Mouse (Mus musculus): ENCODE measurements around the gene Ect2l. TPM values are rescaled to one million over a fixed set of nuclear protein-coding genes. Genes with fewer than 3 reads are reported as not detected.
A peak's percentile ranks its signal among the peaks of the same experiment; 100 is the strongest.

Ect2l gene
- polyA plus RNA-seq, 1 experiment from 2014 or later = 0.34 TPM

GRCm38 (mm10) chr10:18213373-18213772 is 2.7 kb upstream of the Ect2l start:
- Histone ChIP-seq H3K4me1 (peaks cover 3% of the 10 kb centered on the region; the same call in 1 of the 2 replicates), H3K27me3 (no peaks in the 10 kb centered on the region), H3K4me2 (no peak overlapping the region), H3K9ac (no peak overlapping the region), H3K4me3 (no peak overlapping the region), H3K27ac (peak overlapping the region; percentile 28; the same call in 1 of the 2 replicates), H3K9me3 (no peaks in the 10 kb centered on the region), H3K36me3 (no peaks in the 10 kb centered on the region)
- ATAC-seq (ENCODE audit: insufficient number of reproducible peaks, insufficient read depth, low FRiP score, low TSS enrichment, low read depth) = no peak
- WGBS = 81% methylated on average over 4 of the region's 4 CpGs

DNA sequence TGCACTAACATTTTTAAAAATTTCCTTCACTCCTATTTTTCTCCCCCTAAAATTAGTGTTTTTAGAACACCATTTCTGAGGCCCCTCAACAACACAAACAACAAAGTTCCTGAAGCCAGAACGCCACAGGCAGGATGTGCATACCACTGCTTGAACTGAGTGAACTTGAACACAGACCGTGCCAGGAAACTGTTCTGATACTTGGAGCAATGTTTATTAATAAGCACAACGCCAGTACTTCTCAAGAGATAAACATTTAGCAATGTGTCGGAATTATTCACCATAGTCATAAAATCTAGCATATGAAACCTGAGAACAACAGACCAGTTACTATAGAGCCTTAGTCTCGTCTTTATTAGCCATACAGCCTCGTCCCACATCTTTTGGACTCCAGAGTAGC is 571 bp downstream of the Ect2l start:
- no peak overlapping the region for H3K4me3 ChIP-seq
- 73% methylated on average over 6 of the region's 6 CpGs for WGBS
- no peak overlapping the region for H3K9ac ChIP-seq
- ATAC-seq (ENCODE audit: insufficient number of reproducible peaks, insufficient read depth, low FRiP score, low TSS enrichment, low read depth) = no peak
- peaks cover 3% of the 10 kb centered on the region; the same call in 1 of the 2 replicates for H3K4me1 ChIP-seq
- H3K36me3 ChIP-seq = no peaks in the 10 kb centered on the region
- no peak overlapping the region for H3K4me2 ChIP-seq
- H3K27me3 ChIP-seq = no peaks in the 10 kb centered on the region
- H3K27ac ChIP-seq = no peak overlapping the region
- H3K9me3 ChIP-seq = no peaks in the 10 kb centered on the region

GRCm38 (mm10) chr10:18204067-18204466 is 6.6 kb downstream of the Ect2l start:
- no peak for ATAC-seq (ENCODE audit: insufficient number of reproducible peaks, insufficient read depth, low FRiP score, low TSS enrichment, low read depth)
- no peaks in the 10 kb centered on the region for H3K4me1 ChIP-seq
- no peaks in the 10 kb centered on the region for H3K36me3 ChIP-seq
- H3K9me3 ChIP-seq = no peaks in the 10 kb centered on the region
- WGBS = 9% methylated on average over 7 of the region's 7 CpGs
- H3K4me3 ChIP-seq = no peak overlapping the region
- no peak overlapping the region for H3K9ac ChIP-seq
- H3K27ac ChIP-seq = no peak overlapping the region
- no peak overlapping the region for H3K4me2 ChIP-seq
- H3K27me3 ChIP-seq = no peaks in the 10 kb centered on the region

- Histone ChIP-seq H3K27ac (no peak overlapping the region), H3K4me1 (no peaks in the 10 kb centered on the region), H3K9me3 (no peaks in the 10 kb centered on the region), H3K9ac (no peak overlapping the region), H3K27me3 (no peaks in the 10 kb centered on the region), H3K4me2 (no peak overlapping the region), H3K36me3 (no peaks in the 10 kb centered on the region), H3K4me3 (no peak overlapping the region)
- WGBS = 73% methylated on average over 3 of the region's 3 CpGs
- no peak for ATAC-seq (ENCODE audit: insufficient number of reproducible peaks, insufficient read depth, low FRiP score, low TSS enrichment, low read depth)
Measured at GRCm38 (mm10) chr10:18202401-18202800, 8.3 kb downstream of the Ect2l start.

DNA sequence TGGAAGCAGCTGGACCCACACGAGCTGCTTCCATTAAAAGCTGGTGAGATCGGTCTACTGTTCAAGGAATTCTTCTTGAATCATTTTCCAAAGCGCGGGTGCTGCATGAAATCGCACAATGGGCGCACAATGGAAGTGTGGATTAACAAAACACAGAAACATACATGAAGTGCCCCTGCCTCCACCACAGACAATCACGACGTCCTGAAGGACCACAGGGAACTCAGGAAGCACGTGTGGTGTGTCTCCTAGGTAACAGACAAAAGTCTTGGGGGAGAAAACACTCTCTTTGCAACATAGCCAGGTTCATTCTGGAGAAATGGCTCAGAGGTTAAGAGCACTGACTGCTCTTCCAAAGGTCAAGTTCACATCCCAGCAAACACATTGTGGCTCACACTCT is 10.0 kb downstream of the Ect2l start:
- Histone ChIP-seq H3K27ac (no peak overlapping the region), H3K9me3 (no peaks in the 10 kb centered on the region), H3K27me3 (no peaks in the 10 kb centered on the region), H3K9ac (no peak overlapping the region), H3K36me3 (no peaks in the 10 kb centered on the region), H3K4me1 (no peaks in the 10 kb centered on the region), H3K4me2 (no peak overlapping the region), H3K4me3 (no peak overlapping the region)
- WGBS = 73% methylated on average over 9 of the region's 9 CpGs
- no peak for ATAC-seq (ENCODE audit: insufficient number of reproducible peaks, insufficient read depth, low FRiP score, low TSS enrichment, low read depth)

- no peaks in the 10 kb centered on the region for H3K4me1 ChIP-seq
- no peaks in the 10 kb centered on the region for H3K36me3 ChIP-seq
- H3K9ac ChIP-seq = no peak overlapping the region
- H3K27me3 ChIP-seq = no peaks in the 10 kb centered on the region
- H3K27ac ChIP-seq = no peak overlapping the region
- H3K4me3 ChIP-seq = no peak overlapping the region
- no peaks in the 10 kb centered on the region for H3K9me3 ChIP-seq
- H3K4me2 ChIP-seq = no peak overlapping the region
- 74% methylated on average over 4 of the region's 4 CpGs for WGBS
- ATAC-seq (ENCODE audit: insufficient number of reproducible peaks, insufficient read depth, low FRiP score, low TSS enrichment, low read depth) = no peak
Measured at GRCm38 (mm10) chr10:18199919-18200318, 10.8 kb downstream of the Ect2l start.

DNA sequence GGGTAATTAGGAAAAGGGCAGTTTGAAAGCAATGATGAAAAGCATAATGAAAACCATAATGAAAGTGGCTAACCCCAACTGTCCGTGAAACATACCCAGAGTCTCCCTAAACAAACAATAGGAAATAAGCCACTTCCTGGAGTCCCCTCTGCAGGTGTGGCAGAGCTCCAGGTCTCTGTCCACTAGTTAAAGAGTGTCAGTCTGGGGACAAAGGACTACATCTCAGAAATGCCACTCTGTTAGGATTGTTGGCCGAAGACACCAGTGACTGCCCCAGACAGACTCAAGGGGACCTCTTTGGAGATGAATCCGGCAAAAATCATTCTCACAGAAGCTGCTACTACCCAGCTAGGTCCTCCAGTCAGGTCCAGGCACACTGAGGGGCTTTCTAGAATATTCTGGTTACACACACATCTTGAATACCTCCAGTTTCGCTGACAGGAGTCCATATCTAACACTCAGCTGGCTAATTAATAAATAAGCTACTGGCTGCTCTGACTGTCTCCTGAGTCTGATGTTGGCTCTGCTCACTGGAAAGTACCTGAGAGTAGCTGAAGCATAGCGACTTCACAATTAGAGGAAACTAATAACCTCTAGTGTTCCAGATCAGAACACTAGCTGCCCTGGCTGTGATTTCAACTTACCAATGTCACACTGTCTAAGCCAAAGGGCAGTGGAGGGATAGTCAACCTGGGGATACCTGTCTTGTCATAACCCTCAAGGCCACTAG is 12.2 kb downstream of the Ect2l start:
- Histone ChIP-seq H3K4me1 (no peaks in the 10 kb centered on the region), H3K27ac (no peak overlapping the region), H3K4me2 (no peak overlapping the region), H3K36me3 (no peaks in the 10 kb centered on the region), H3K4me3 (no peak overlapping the region), H3K9ac (no peak overlapping the region), H3K9me3 (no peaks in the 10 kb centered on the region), H3K27me3 (no peaks in the 10 kb centered on the region)
- WGBS = 79% methylated on average over 5 of the region's 5 CpGs
- no peak for ATAC-seq (ENCODE audit: insufficient number of reproducible peaks, insufficient read depth, low FRiP score, low TSS enrichment, low read depth)

GRCm38 (mm10) chr10:18197206-18197979 is 13.3 kb downstream of the Ect2l start:
- 50% methylated on average over 14 of the region's 14 CpGs for WGBS
- H3K36me3 ChIP-seq = no peaks in the 10 kb centered on the region
- H3K27me3 ChIP-seq = no peaks in the 10 kb centered on the region
- H3K4me3 ChIP-seq = peak overlapping the region; percentile 29
- peak overlapping the region; percentile 50 for H3K4me2 ChIP-seq
- H3K27ac ChIP-seq = no peak overlapping the region; the same call in 1 of the 2 replicates
- H3K4me1 ChIP-seq = no peaks in the 10 kb centered on the region
- no peaks in the 10 kb centered on the region for H3K9me3 ChIP-seq
- H3K9ac ChIP-seq = no peak overlapping the region
- no peak for ATAC-seq (ENCODE audit: insufficient number of reproducible peaks, insufficient read depth, low FRiP score, low TSS enrichment, low read depth)

DNA sequence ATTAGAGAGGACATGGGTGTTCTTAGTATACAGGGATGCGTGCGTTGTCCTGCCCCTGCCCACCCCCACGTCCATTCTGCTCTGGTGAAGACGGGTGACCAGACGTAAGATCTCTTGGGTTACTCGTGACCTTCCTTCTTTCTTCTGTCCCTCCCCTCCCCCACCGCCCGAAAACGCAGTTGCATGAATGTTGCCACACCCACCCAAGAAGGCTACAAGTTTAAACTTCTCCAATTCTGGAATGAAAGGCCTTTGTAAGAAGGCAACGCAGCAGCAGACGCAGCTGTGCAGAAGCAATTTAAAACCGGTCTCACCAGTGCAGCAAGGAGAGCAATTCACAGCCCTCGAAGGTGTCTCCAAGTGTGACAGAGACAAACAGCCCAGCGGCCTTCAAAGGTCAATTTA is 16.0 kb downstream of the Ect2l start:
- H3K4me3 ChIP-seq = no peak overlapping the region
- H3K36me3 ChIP-seq = no peaks in the 10 kb centered on the region
- no peaks in the 10 kb centered on the region for H3K27me3 ChIP-seq
- 56% methylated on average over 14 of the region's 14 CpGs for WGBS
- peak overlapping the region; percentile 22 for H3K4me2 ChIP-seq
- H3K9me3 ChIP-seq = no peaks in the 10 kb centered on the region
- no peak overlapping the region for H3K9ac ChIP-seq
- peak overlapping the region; percentile 62 for H3K27ac ChIP-seq
- peak; percentile 83; the same call in 1 of the 2 replicates for ATAC-seq (ENCODE audit: insufficient number of reproducible peaks, insufficient read depth, low FRiP score, low TSS enrichment, low read depth)
- H3K4me1 ChIP-seq = peaks cover 11% of the 10 kb centered on the region

DNA sequence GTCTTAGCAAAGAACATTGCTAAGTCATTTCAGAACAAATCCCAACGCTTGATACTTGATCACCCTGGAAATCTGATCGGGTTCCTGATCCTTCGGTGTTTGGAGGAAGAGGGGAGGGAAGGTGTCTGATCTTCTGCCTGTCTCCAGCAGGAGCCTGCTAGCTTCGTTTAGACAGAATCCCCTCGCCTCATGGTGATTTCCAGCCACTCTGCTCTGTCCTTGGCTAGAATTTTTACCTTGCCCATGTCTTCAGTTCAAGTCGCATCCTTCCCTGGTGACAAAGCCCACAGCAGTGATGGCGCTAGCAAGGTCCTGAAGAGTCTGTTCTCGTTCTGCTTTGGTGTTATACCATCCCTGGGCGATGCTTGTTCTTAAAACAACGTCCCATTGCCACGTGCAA is 16.5 kb downstream of the Ect2l start:
- Histone ChIP-seq H3K36me3 (no peaks in the 10 kb centered on the region), H3K4me3 (no peak overlapping the region), H3K4me1 (peaks cover 11% of the 10 kb centered on the region), H3K9ac (no peak overlapping the region), H3K27me3 (no peaks in the 10 kb centered on the region), H3K9me3 (no peaks in the 10 kb centered on the region), H3K27ac (peak overlapping the region; percentile 62; the same call in 1 of the 2 replicates), H3K4me2 (no peak overlapping the region)
- no peak for ATAC-seq (ENCODE audit: insufficient number of reproducible peaks, insufficient read depth, low FRiP score, low TSS enrichment, low read depth)
- 67% methylated on average over 11 of the region's 11 CpGs for WGBS

DNA sequence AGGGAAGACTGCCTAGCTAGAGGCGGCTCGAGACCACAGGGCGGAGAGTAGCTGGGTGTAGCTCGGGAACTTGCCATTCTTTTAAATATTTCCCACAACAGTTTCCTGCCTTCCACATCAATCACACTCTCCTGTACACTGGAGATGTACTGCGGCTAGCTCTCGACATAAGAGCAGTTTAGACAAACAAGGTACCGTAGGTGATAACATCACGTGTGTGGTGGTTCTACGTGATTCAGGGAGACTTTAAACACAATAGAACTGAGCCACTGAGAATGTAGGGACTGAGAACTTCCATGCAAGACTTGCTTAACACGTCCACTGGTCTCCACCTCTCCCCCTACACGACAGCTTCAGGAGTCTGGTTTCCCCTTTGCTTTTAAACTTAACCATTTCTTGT is 17.5 kb downstream of the Ect2l start:
- Histone ChIP-seq H3K9me3 (no peaks in the 10 kb centered on the region), H3K4me2 (no peak overlapping the region), H3K9ac (no peak overlapping the region), H3K27me3 (no peaks in the 10 kb centered on the region), H3K4me3 (no peak overlapping the region), H3K36me3 (no peaks in the 10 kb centered on the region), H3K27ac (no peak overlapping the region), H3K4me1 (peaks cover 11% of the 10 kb centered on the region)
- 72% methylated on average over 11 of the region's 11 CpGs for WGBS
- no peak for ATAC-seq (ENCODE audit: insufficient number of reproducible peaks, insufficient read depth, low FRiP score, low TSS enrichment, low read depth)

DNA sequence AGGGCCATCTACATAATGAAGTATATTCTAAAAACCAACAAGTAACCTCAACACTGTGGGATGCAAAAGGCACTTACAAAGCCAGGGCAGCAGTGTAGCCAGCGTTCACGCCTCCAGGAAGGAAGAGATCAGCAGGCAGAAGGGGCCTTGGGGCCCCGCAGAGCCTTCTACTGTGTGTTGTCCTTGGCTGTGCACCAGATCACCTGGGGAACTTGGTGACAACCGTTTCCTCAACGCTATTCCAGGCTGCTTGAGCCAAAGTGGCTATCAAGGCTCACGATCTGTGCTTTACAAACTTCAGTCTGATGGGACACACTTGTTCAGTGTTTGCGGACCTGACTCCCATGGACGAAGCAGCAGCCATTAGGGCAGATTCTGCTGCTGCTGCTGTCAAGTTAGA is 19.0 kb downstream of the Ect2l start:
- Histone ChIP-seq H3K9ac (no peak overlapping the region), H3K4me2 (no peak overlapping the region; the same call in none of the 2 replicates), H3K9me3 (no peaks in the 10 kb centered on the region), H3K27ac (0 out of 2 replicates have a peak overlapping the region, but pooled peaks have one; percentile 16), H3K4me1 (peaks cover 11% of the 10 kb centered on the region), H3K27me3 (no peaks in the 10 kb centered on the region), H3K36me3 (no peaks in the 10 kb centered on the region), H3K4me3 (no peak overlapping the region)
- ATAC-seq (ENCODE audit: insufficient number of reproducible peaks, insufficient read depth, low FRiP score, low TSS enrichment, low read depth) = no peak
- WGBS = 65% methylated on average over 8 of the region's 8 CpGs

Measured in embryonic facial prominence, embryonic 13.5 days (tissue).